In the genomic region with DNA sequence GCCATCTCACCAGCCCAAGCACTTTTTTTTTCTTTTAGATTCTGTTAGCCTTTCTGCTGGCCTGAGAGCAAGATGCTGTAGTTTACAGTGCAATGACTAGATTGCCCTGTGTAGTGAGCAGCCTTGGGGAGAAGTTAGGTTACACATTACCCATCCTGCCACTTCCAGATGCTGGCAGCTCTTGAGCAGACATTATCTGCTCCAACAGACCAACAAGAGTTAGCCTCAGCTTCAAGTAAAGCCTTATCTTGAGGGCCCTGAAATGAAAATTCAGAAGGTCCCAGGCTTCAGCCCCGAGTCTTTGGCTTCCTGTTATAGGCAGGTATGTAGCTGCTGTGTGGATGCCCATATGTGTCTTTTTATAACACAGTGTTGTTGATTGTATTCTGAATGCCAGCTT, we compare ENCODE assay signal across 38 mouse cellular contexts. TPM values are rescaled to one million over a fixed set of nuclear protein-coding genes. Genes with fewer than 3 reads are reported as not detected.
DNase-seq lines count a peak whose midpoint lies in the region; ATAC-seq and TF ChIP-seq lines count a peak whose summit lies in the region.
"Had no signal": no experiment of that assay in that cellular context is flagged by ENCODE, and none has a peak within 500 bp of the region (broad histone marks: within the 10 kb centered on the region; RNA-seq: fewer than 3 reads in every experiment).

No protein-coding gene starts in this region.

- H3K4me2 ChIP-seq in liver, embryonic 14.5 days (ENCODE audit: low read depth), result peak overlapping the region; percentile 2; the same call in 1 of the 2 replicates
- H3K4me2 ChIP-seq: embryonic facial prominence, embryonic 13.5 days; heart, embryonic 15.5 days; hindbrain, embryonic 12.5 days; intestine, embryonic 15.5 days; neural tube, embryonic 15.5 days; stomach, embryonic 15.5 days had no signal

- no peaks in the 10 kb centered on the region for H3K27me3 ChIP-seq in liver, embryonic 14.5 days (ENCODE audit: control insufficient read depth, insufficient read depth, low read length)
- no peaks in the 10 kb centered on the region for H3K27me3 ChIP-seq in limb, embryonic 10.5 days (ENCODE audit: low read depth, poor library complexity, severe bottlenecking)
- H3K27me3 ChIP-seq: CH12.LX; embryonic facial prominence, embryonic 13.5 days; heart, embryonic 15.5 days; intestine, embryonic 15.5 days; Patski; stomach, embryonic 15.5 days had no signal

- no peaks in the 10 kb centered on the region for H3K9me3 ChIP-seq in liver, embryonic 14.5 days (ENCODE audit: control insufficient read depth, low read length)
- no peaks in the 10 kb centered on the region for H3K9me3 ChIP-seq in limb, embryonic 10.5 days (replicated peaks)
- H3K9me3 ChIP-seq: embryonic facial prominence, embryonic 13.5 days; heart, embryonic 10.5 days; heart, embryonic 15.5 days; hindbrain, embryonic 12.5 days; intestine, embryonic 15.5 days; neural tube, embryonic 15.5 days; stomach, embryonic 15.5 days had no signal

- no peak overlapping the region for H3K4me3 ChIP-seq in liver, embryonic 14.5 days (ENCODE audit: insufficient read depth in 1 of 2, low read depth in 2 of 2, low read length in 2 of 2)
- H3K4me3 ChIP-seq in limb, embryonic 10.5 days, result no peak overlapping the region
- H3K4me3 ChIP-seq: embryonic facial prominence, embryonic 13.5 days; erythroblast, embryonic 14.5 days; heart, embryonic 10.5 days; heart, embryonic 15.5 days; hindbrain, embryonic 12.5 days; intestine, embryonic 15.5 days; layer of hippocampus, adult 2 months; neural tube, embryonic 15.5 days; stomach, embryonic 15.5 days had no signal

- H3K4me1 ChIP-seq in liver, embryonic 14.5 days (replicated peaks; ENCODE audit: control insufficient read depth in 2 of 2, insufficient read depth in 2 of 2, low read length in 1 of 2), result peaks cover 2 to 11% of the 10 kb centered on the region in 2 experiments; a peak in 3 of 4 replicates
- H3K4me1 ChIP-seq in limb, embryonic 10.5 days, result peaks cover 9% of the 10 kb centered on the region; the same call in 1 of the 2 replicates
- H3K4me1 ChIP-seq: embryonic facial prominence, embryonic 13.5 days; heart, embryonic 10.5 days; heart, embryonic 15.5 days; intestine, embryonic 15.5 days; stomach, embryonic 15.5 days had no signal

- peak; percentile 69 for TF ChIP-seq EP300 in liver, embryonic 14.5 days (IDR thresholded peaks at IDR 0.05; ENCODE audit: low read depth)

- peak; percentile 75 for ATAC-seq in erythroid progenitor cell, adult 5-6 weeks (replicated peaks; ENCODE audit: low FRiP score, poor library complexity, severe bottlenecking)
- peak; percentile 86 for ATAC-seq in liver, embryonic 14.5 days (ENCODE audit: insufficient read depth)
- peak; percentile 94 for ATAC-seq in megakaryocyte-erythroid progenitor cell, adult 5-6 weeks (replicated peaks; ENCODE audit: low FRiP score, low TSS enrichment, poor library complexity, severe bottlenecking)
- ATAC-seq: forebrain, embryonic 14.5 days; hindbrain, postnatal 0 days; intestine, embryonic 15.5 days; lung, postnatal 0 days; Patski had no signal

- H3K9ac ChIP-seq in liver, embryonic 14.5 days (replicated peaks), result no peak overlapping the region; the same call in 1 of the 2 replicates
- H3K9ac ChIP-seq: embryonic facial prominence, embryonic 13.5 days; heart, embryonic 15.5 days; hindbrain, embryonic 12.5 days; intestine, embryonic 15.5 days; neural tube, embryonic 15.5 days; stomach, embryonic 15.5 days had no signal

- peak; percentile 4 for DNase-seq in spleen, adult 12 weeks (ENCODE audit: low spot score)
- DNase-seq in spleen, postnatal 14 days (ENCODE audit: low spot score in 2 of 2), result no peak
- peak; percentile 43 to 57 (median 49) for DNase-seq in liver, embryonic 14.5 days (ENCODE audit: low read depth in 3 of 3, low spot score in 3 of 3)
- DNase-seq in right cerebral cortex, adult 18-20 months, result no peak
- no peak for DNase-seq in limb, embryonic 10.5 days (ENCODE audit: low spot score)
- DNase-seq in retina, embryonic 14.5 days (ENCODE audit: low spot score), result no peak
- DNase-seq: adrenal gland, postnatal 25 days; cerebellum, adult 2 months; cerebellum, postnatal 14 days; gastrocnemius, postnatal 14 days; heart, postnatal 36 days; kidney, adult 2 months; kidney, postnatal 36 days; lung, postnatal 4 days; midbrain, embryonic 14.5 days had no signal

- whole genome bisulfite sequencing in liver, embryonic 14.5 days (ENCODE audit: insufficient replicate concordance), result 16% methylated on average over 1 of the region's 1 CpGs
- 93% methylated on average over 1 of the region's 1 CpGs for WGBS in limb, embryonic 10.5 days

- peaks cover 28% of the 10 kb centered on the region for H3K36me3 ChIP-seq in liver, embryonic 14.5 days (replicated peaks; ENCODE audit: control insufficient read depth, insufficient read depth, low read depth)
- peaks cover 99% of the 10 kb centered on the region for H3K36me3 ChIP-seq in limb, embryonic 10.5 days

- TF ChIP-seq CTCF in liver, embryonic 14.5 days (IDR thresholded peaks at IDR 0.05; ENCODE audit: low read depth), result no peak

- peak overlapping the region; percentile 24; the same call in 1 of the 2 replicates for H3K27ac ChIP-seq in liver, embryonic 14.5 days
- H3K27ac ChIP-seq in limb, embryonic 10.5 days, result no peak overlapping the region
- H3K27ac ChIP-seq: embryonic facial prominence, embryonic 13.5 days; heart, embryonic 10.5 days; heart, embryonic 15.5 days; hindbrain, embryonic 12.5 days; hindbrain, postnatal 0 days; intestine, embryonic 15.5 days; layer of hippocampus, adult 2 months; neural tube, embryonic 15.5 days; stomach, embryonic 15.5 days had no signal

RNA-seq across cellular contexts. Expression of gene Prdm12, which starts 32.3 kb away (rescaled TPM):
- not detected in 2 replicates for total RNA-seq in erythroid progenitor cell, adult 5-6 weeks (2015; ENCODE audit: low replicate concordance)
- total RNA-seq in erythroid progenitor cell, adult 5-6 weeks (2017; ENCODE audit: low replicate concordance), result not detected in 2 replicates
- polyA plus RNA-seq in liver, embryonic 14.5 days (2012; rRNA removed), result not detected in 2 replicates
- not detected in 2 replicates for polyA plus RNA-seq in liver, embryonic 14.5 days (2014; fragmentation: Nextera tagmentation; extraction: Ambion mirVana)
- total RNA-seq in megakaryocyte-erythroid progenitor cell, adult 5-6 weeks (2014; fragmentation: Nextera tagmentation), result not detected in 2 replicates
- total RNA-seq in megakaryocyte-erythroid progenitor cell, adult 5-6 weeks (2017), result not detected in 2 replicates
- 0.10 TPM in 1 of 2 replicates, not detected in the other for polyA plus RNA-seq in limb, embryonic 10.5 days (2016; fragmentation: Nextera tagmentation; extraction: Ambion mirVana)
- total RNA-seq: adrenal gland, postnatal 25 days; CH12.LX; gastrocnemius, postnatal 14 days; granulocyte monocyte progenitor cell, adult 5-6 weeks; heart, postnatal 36 days; hindbrain, postnatal 0 days; layer of hippocampus, postnatal 25 days; liver, adult 2 months; monocyte, adult 5-6 weeks had no signal
- polyA plus RNA-seq: C2C12; cerebellum, adult 2 months; erythroblast, embryonic 14.5 days; heart, embryonic 10.5 days; heart, embryonic 15.5 days; kidney, adult 2 months; kidney, embryonic 16.5 days; liver, adult 2 months; lung, postnatal 0 days; Patski; spleen, adult 2 months; stomach, embryonic 15.5 days had no signal

RNA-seq across cellular contexts. Expression of gene Fubp3, which starts 35.1 kb away (rescaled TPM):
- total RNA-seq in erythroid progenitor cell, adult 5-6 weeks (2015; ENCODE audit: low replicate concordance), result 3.4 and 3.6 TPM in 2 replicates
- total RNA-seq in erythroid progenitor cell, adult 5-6 weeks (2017; ENCODE audit: low replicate concordance), result 3.6 and 5.0 TPM in 2 replicates
- 11.6 and 14.0 TPM in 2 replicates for polyA plus RNA-seq in liver, embryonic 14.5 days (2012; rRNA removed)
- 19.0 and 22.1 TPM in 2 replicates for polyA plus RNA-seq in liver, embryonic 14.5 days (2014; fragmentation: Nextera tagmentation; extraction: Ambion mirVana)
- 48.4 and 61.8 TPM in 2 replicates for total RNA-seq in megakaryocyte-erythroid progenitor cell, adult 5-6 weeks (2014; fragmentation: Nextera tagmentation)
- 29.8 and 76.8 TPM in 2 replicates for total RNA-seq in megakaryocyte-erythroid progenitor cell, adult 5-6 weeks (2017)
- 84.1 and 92.1 TPM in 2 replicates for polyA plus RNA-seq in limb, embryonic 10.5 days (2016; fragmentation: Nextera tagmentation; extraction: Ambion mirVana)

Comparison
In these comparisons a context has a peak if more than half of its experiments do, and no peak if none do; other contexts are left out.
1. DNase-seq: peak in spleen, adult 12 weeks (single experiment) and liver, embryonic 14.5 days (3 of 3); none in spleen, postnatal 14 days (0 of 2), right cerebral cortex, adult 18-20 months (single experiment), limb, embryonic 10.5 days (single experiment) and retina, embryonic 14.5 days (single experiment).
2. RNA of gene Fubp3, which starts 35.1 kb away (total RNA-seq): 29.8 to 76.8 TPM in megakaryocyte-erythroid progenitor cell, adult 5-6 weeks; 3.4 to 5.0 TPM in erythroid progenitor cell, adult 5-6 weeks; every median in the first group is over 4 times any median in the second.
3. Peak in every context shown above with its lines, with median percentiles within 50 percentile points of each other: ATAC-seq.